Mouse (Mus musculus): Measurements from ENCODE around the gene Nrg3. TPM values are rescaled to one million over a fixed set of nuclear protein-coding genes. Genes with fewer than 3 reads are reported as not detected.
"Not testable (repeated sequence)": the region's sequence is repeated elsewhere in the genome, so short reads cannot be mapped to it uniquely, and the experiment has no call there.

Gene Nrg3
- polyA plus RNA-seq, 1 experiment: not detected

- no peak overlapping the region for H3K4me3 ChIP-seq (replicated peaks)
- no peaks in the 10 kb centered on the region for H3K9me3 ChIP-seq (ENCODE audit: control insufficient read depth, low read length)
- no peaks in the 10 kb centered on the region for H3K4me1 ChIP-seq (ENCODE audit: control insufficient read depth)
- H3K36me3 ChIP-seq (ENCODE audit: control insufficient read depth): no peaks in the 10 kb centered on the region
- H3K27me3 ChIP-seq (ENCODE audit: control insufficient read depth): no peaks in the 10 kb centered on the region
- TF ChIP-seq GATA1 (IDR thresholded peaks at IDR 0.05; ENCODE audit: low read length): no peak
- TF ChIP-seq TAL1 (IDR thresholded peaks at IDR 0.05; ENCODE audit: low read length): no peak
Measured at GRCm38 (mm10) chr14:39117977-39118376, 354.9 kb downstream of the Nrg3 start.

- not testable (repeated sequence) for H3K4me3 ChIP-seq (replicated peaks); H3K27me3 ChIP-seq (ENCODE audit: control insufficient read depth); H3K36me3 ChIP-seq (ENCODE audit: control insufficient read depth)
Measured at GRCm38 (mm10) chr14:39116522-39117231, 356.2 kb downstream of the Nrg3 start.

DNA sequence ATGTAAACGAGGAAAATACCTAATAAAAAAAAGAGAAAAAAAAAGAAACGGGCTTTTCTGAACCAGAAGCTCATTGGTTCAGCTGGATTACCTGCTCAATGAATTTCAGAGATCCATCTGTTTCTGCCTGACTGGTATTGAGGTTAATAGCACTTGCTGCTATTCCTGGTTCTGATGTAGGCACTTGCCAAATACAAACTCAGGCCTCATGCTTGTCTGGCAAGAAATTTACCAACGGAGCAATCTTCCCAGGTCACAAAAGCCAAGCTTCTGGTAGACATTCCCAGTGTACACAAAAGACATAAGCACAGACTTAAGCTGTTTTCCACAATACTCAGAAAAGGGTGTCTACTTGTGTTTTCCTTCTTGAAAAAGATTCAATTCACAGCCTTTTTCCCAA is 363.3 kb downstream of the Nrg3 start:
- Histone ChIP-seq H3K27me3 (ENCODE audit: control insufficient read depth) (no peaks in the 10 kb centered on the region), H3K4me1 (ENCODE audit: control insufficient read depth) (no peaks in the 10 kb centered on the region), H3K36me3 (ENCODE audit: control insufficient read depth) (no peaks in the 10 kb centered on the region), H3K9me3 (ENCODE audit: control insufficient read depth, low read length) (no peaks in the 10 kb centered on the region), H3K4me3 (replicated peaks) (no peak overlapping the region)
- TF ChIP-seq TAL1 (IDR thresholded peaks at IDR 0.05; ENCODE audit: low read length) (no peak), GATA1 (IDR thresholded peaks at IDR 0.05; ENCODE audit: low read length) (no peak)

More at GRCm38 (mm10) chr14:39116522-39117231, 356.2 kb downstream of the Nrg3 start:
- H3K9me3 ChIP-seq (ENCODE audit: control insufficient read depth, low read length); H3K4me1 ChIP-seq (ENCODE audit: control insufficient read depth): not testable (repeated sequence)

GRCm38 (mm10) chr14:39106776-39107175 is 366.1 kb downstream of the Nrg3 start:
- no peaks in the 10 kb centered on the region for H3K27me3 ChIP-seq (ENCODE audit: control insufficient read depth)
- no peaks in the 10 kb centered on the region for H3K36me3 ChIP-seq (ENCODE audit: control insufficient read depth)
- no peak for TF ChIP-seq GATA1 (IDR thresholded peaks at IDR 0.05; ENCODE audit: low read length)
- TF ChIP-seq TAL1 (IDR thresholded peaks at IDR 0.05; ENCODE audit: low read length): no peak
- no peak overlapping the region for H3K4me3 ChIP-seq (replicated peaks)
- H3K4me1 ChIP-seq (ENCODE audit: control insufficient read depth): no peaks in the 10 kb centered on the region
- no peaks in the 10 kb centered on the region for H3K9me3 ChIP-seq (ENCODE audit: control insufficient read depth, low read length)

- no peak for TF ChIP-seq GATA1 (IDR thresholded peaks at IDR 0.05; ENCODE audit: low read length)
- TF ChIP-seq TAL1 (IDR thresholded peaks at IDR 0.05; ENCODE audit: low read length): no peak
- Histone ChIP-seq H3K27me3 (ENCODE audit: control insufficient read depth) (no peaks in the 10 kb centered on the region), H3K9me3 (ENCODE audit: control insufficient read depth, low read length) (no peaks in the 10 kb centered on the region), H3K36me3 (ENCODE audit: control insufficient read depth) (no peaks in the 10 kb centered on the region), H3K4me3 (replicated peaks) (no peak overlapping the region), H3K4me1 (ENCODE audit: control insufficient read depth) (no peaks in the 10 kb centered on the region)
Measured at GRCm38 (mm10) chr14:39095219-39095618, 377.7 kb downstream of the Nrg3 start.

GRCm38 (mm10) chr14:39079461-39079860 is 393.4 kb downstream of the Nrg3 start:
- no peaks in the 10 kb centered on the region for H3K9me3 ChIP-seq (ENCODE audit: control insufficient read depth, low read length)
- no peaks in the 10 kb centered on the region for H3K36me3 ChIP-seq (ENCODE audit: control insufficient read depth)
- no peaks in the 10 kb centered on the region for H3K4me1 ChIP-seq (ENCODE audit: control insufficient read depth)
- no peak overlapping the region for H3K4me3 ChIP-seq (replicated peaks)
- TF ChIP-seq GATA1 (IDR thresholded peaks at IDR 0.05; ENCODE audit: low read length) (no peak), TAL1 (IDR thresholded peaks at IDR 0.05; ENCODE audit: low read length) (no peak)
- H3K27me3 ChIP-seq (ENCODE audit: control insufficient read depth): no peaks in the 10 kb centered on the region

- TF ChIP-seq TAL1 (IDR thresholded peaks at IDR 0.05; ENCODE audit: low read length) (no peak), GATA1 (IDR thresholded peaks at IDR 0.05; ENCODE audit: low read length) (no peak)
- Histone ChIP-seq H3K9me3 (ENCODE audit: control insufficient read depth, low read length) (no peaks in the 10 kb centered on the region), H3K4me3 (replicated peaks) (no peak overlapping the region), H3K27me3 (ENCODE audit: control insufficient read depth) (no peaks in the 10 kb centered on the region), H3K4me1 (ENCODE audit: control insufficient read depth) (no peaks in the 10 kb centered on the region), H3K36me3 (ENCODE audit: control insufficient read depth) (no peaks in the 10 kb centered on the region)
Measured at GRCm38 (mm10) chr14:39051542-39051941, 421.3 kb downstream of the Nrg3 start.

DNA sequence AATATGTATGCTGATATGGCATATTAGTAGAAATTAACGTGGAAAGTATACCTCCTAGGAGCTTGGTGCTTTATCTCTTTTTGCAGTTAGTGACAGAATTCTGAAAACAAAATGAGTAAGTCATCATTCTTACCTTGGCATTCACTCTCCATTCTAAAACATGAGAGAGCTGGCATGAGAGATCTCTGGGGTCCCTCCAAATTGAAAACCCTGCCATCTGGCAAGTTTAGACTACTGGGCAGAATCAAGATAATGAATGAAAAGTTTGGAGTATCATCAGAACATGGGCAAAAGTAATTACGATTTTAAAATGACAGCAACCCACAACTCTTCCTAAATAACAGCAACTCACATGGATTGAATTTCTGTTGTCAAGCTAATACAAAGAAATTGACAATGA is 423.9 kb downstream of the Nrg3 start:
- no peak overlapping the region for H3K4me3 ChIP-seq (replicated peaks)
- H3K36me3 ChIP-seq (ENCODE audit: control insufficient read depth): no peaks in the 10 kb centered on the region
- no peak for TF ChIP-seq GATA1 (IDR thresholded peaks at IDR 0.05; ENCODE audit: low read length)
- no peak for TF ChIP-seq TAL1 (IDR thresholded peaks at IDR 0.05; ENCODE audit: low read length)
- H3K27me3 ChIP-seq (ENCODE audit: control insufficient read depth): no peaks in the 10 kb centered on the region
- no peaks in the 10 kb centered on the region for H3K9me3 ChIP-seq (ENCODE audit: control insufficient read depth, low read length)
- no peaks in the 10 kb centered on the region for H3K4me1 ChIP-seq (ENCODE audit: control insufficient read depth)

- Histone ChIP-seq H3K9me3 (ENCODE audit: control insufficient read depth, low read length) (no peaks in the 10 kb centered on the region), H3K27me3 (ENCODE audit: control insufficient read depth) (no peaks in the 10 kb centered on the region), H3K36me3 (ENCODE audit: control insufficient read depth) (no peaks in the 10 kb centered on the region), H3K4me3 (replicated peaks) (no peak overlapping the region), H3K4me1 (ENCODE audit: control insufficient read depth) (no peaks in the 10 kb centered on the region)
- TF ChIP-seq GATA1 (IDR thresholded peaks at IDR 0.05; ENCODE audit: low read length): no peak
- TF ChIP-seq TAL1 (IDR thresholded peaks at IDR 0.05; ENCODE audit: low read length): no peak
Measured at GRCm38 (mm10) chr14:39044290-39044689, 428.6 kb downstream of the Nrg3 start.

DNA sequence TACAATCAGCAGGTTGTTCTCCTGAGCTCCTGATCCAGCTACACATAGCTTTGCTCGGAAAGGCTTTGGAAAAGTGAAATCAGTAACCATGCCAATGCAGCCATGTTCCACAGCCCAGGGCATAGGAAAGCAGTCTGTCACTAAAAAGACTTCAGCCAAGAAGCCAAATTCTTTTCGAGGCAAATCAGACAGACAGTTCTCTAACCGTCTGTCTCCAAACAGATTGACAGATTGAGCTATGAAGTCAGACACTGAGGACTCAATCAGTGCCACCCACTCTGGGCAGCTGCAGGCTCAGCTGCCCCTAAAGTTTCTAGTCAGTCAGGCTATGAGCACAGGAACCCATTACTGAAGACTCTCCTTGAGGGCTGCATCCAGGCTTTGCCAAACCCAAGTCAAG is 429.1 kb downstream of the Nrg3 start:
- Histone ChIP-seq H3K9me3 (ENCODE audit: control insufficient read depth, low read length) (no peaks in the 10 kb centered on the region), H3K36me3 (ENCODE audit: control insufficient read depth) (no peaks in the 10 kb centered on the region), H3K4me1 (ENCODE audit: control insufficient read depth) (no peaks in the 10 kb centered on the region), H3K27me3 (ENCODE audit: control insufficient read depth) (no peaks in the 10 kb centered on the region), H3K4me3 (replicated peaks) (no peak overlapping the region)
- TF ChIP-seq GATA1 (IDR thresholded peaks at IDR 0.05; ENCODE audit: low read length) (no peak), TAL1 (IDR thresholded peaks at IDR 0.05; ENCODE audit: low read length) (no peak)

Data from erythroblast, embryonic 14.5 days (primary cell).